Mouse (Mus musculus): ENCODE data around the gene Mllt10.

- TF ChIP-seq CTCF (IDR thresholded peaks at IDR 0.05; ENCODE audit: control insufficient read depth, insufficient read depth, insufficient read length) (no peak), MYOG (IDR thresholded peaks at IDR 0.05; ENCODE audit: control insufficient read depth, extremely low read depth, insufficient read length) (no peak), MAX (IDR thresholded peaks at IDR 0.05) (no peak), USF1 (IDR thresholded peaks at IDR 0.05; ENCODE audit: low read depth) (no peak)
These were observed 114.3 kb downstream of the Mllt10 start for GRCm38 (mm10) chr2:18169174-18169948.
